Mouse (Mus musculus) testis, adult 2 months (tissue): ENCODE measurements around the gene Phf2. TPM values are rescaled to one million over a fixed set of nuclear protein-coding genes. Genes with fewer than 3 reads are reported as not detected.
A peak's percentile ranks its signal among the peaks of the same experiment; 100 is the strongest.

Source experiments
- H3K27ac ChIP-seq: fragments of 200-500 bp; 2 replicates; pipeline ENCODE4 v1.5.1; 2012; ENCODE audit warnings: low read depth, low read length; ENCODE audit not compliant: control insufficient read depth, insufficient read depth
- H3K27me3 ChIP-seq: fragments of 200-500 bp; 2 replicates; pipeline ENCODE4 v1.6.1; 2012; ENCODE audit warnings: mild to moderate bottlenecking, low read length, moderate library complexity; ENCODE audit not compliant: control insufficient read depth, insufficient read depth
- H3K36me3 ChIP-seq: fragments of 200-500 bp; 2 replicates; pipeline ENCODE4 v1.6.1; 2012; ENCODE audit warnings: mild to moderate bottlenecking, low read length; ENCODE audit not compliant: control insufficient read depth, insufficient read depth
- H3K4me1 ChIP-seq: fragments of 200-500 bp; 2 replicates; pipeline ENCODE4 v1.6.1; 2012; ENCODE audit warnings: low read length; ENCODE audit not compliant: control insufficient read depth, insufficient read depth
- H3K4me3 ChIP-seq: fragments of 200-500 bp; 2 replicates; pipeline ENCODE4 v1.5.1; 2012; ENCODE audit warnings: low read depth, mild to moderate bottlenecking, low read length, moderate library complexity, mixed read lengths; ENCODE audit not compliant: control insufficient read depth
- CTCF ChIP-seq: fragments of 200-500 bp; IDR thresholded peaks from 2 replicates; pipeline ENCODE4 v1.5.1; 2012; ENCODE audit warnings: low read depth, mild to moderate bottlenecking, inconsistent platforms, low read length, moderate library complexity; ENCODE audit not compliant: control insufficient read depth, insufficient read depth, insufficient replicate concordance
- POLR2A ChIP-seq: fragments of 200-500 bp; IDR thresholded peaks from 2 replicates; pipeline ENCODE4 v1.6.1; 2012; ENCODE audit warnings: low read depth, mild to moderate bottlenecking, inconsistent platforms, low read length, moderate library complexity; ENCODE audit not compliant: control insufficient read depth
- polyA plus RNA-seq: library from polyadenylated mRNA; depleted of rRNA; stranded (reverse); fragments of >200 nt; gene quantifications from 2 replicates; pipeline ENCODE4 v1.2.3, GENCODE M21; 2012; rRNA removed

Phf2 gene
- polyA plus RNA-seq: 20.3 and 21.0 TPM in 2 replicates

DNA sequence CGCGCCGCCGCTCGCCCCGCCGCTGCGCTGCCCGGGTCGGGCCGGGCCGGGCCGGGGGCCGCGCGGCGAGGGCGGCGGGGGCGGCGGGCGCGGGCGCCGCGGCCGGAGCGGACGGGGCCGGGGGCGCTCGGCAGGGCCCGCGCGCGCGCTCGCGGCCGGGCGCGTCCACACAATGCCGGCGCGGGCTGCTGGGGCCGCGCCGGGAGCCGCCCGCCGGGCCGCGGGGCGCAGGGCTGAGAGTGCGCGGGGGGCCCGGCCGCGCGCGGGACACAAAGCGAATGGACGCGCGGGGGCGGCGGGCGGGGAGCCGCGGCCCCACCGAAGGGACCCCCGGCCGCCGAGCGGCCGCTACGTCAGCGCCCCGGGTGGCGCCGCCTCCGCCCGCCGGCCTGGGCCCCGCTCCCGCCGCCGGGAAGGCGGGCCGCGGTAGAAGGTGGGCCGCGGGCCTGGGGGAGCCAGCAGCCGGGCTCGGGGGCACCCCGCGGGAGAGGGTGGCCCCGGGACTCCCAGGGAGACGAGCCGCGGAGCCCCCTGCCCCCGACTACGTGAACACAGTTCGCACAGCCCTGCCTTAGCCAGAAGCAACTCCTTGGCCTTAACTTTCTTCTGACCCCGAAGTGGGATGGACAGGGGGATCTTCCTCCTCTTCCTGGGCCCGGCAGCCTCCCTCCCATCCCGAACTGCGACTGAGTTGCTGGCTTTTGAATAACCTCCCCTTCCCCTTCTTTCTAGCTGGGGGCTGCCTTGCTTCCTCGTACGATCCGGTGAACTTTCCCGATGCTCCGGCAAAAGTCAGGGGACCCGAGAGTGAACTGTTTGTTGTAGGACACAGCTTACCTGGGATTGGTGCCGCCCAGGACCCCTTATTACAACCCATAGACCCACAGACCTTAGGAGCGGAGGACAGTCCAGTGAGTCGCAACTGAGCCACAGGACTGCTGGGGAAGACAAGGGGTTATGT is at the start of gene Phf2:
Gene Phf2 (minus strand): TSS at position 349 of the 961 bp plus-strand sequence.
- H3K27ac ChIP-seq: 0 out of 2 replicates have a peak within 1 kb of the TSS, but pooled peaks have one; percentile 7
- H3K27me3 ChIP-seq: no peaks in the 10 kb centered on the region
- H3K4me3 ChIP-seq: peak within 1 kb of the TSS; percentile 89
- TF ChIP-seq POLR2A (no peak), CTCF (no peak)
- H3K4me1 ChIP-seq: peaks cover 10% of the 10 kb centered on the region
- H3K36me3 ChIP-seq: no peaks in the 10 kb centered on the region

DNA sequence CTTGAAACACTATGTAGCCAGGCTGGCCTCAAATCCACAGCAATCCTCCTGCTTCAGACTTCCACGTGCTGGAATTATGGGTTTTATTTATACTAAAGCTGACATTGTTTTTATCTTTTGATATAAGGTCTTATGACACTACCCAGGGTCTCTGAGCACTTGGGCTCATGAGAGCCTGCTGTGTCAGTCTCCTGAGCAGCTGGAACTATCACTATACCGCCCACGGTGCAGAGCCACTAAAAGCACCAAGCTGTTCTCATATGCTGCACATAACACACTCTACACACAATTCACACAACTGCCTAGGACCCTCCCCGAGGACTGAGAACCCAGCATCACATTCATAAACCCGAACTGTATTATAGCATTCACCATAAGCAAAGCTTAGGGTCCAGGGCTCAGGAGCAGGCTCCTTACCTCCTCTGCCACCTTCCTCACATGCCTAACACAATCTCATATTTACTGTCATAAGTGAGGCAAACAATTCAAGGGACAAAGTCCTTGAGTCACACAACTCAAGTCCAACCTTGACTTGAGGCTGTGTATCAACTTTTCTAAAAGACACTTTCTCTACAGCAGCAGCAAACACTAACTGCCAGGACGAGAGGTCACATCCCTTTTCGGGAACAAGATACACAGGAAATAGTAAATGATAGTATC is 49.0 kb upstream of the Phf2 start:
- Histone ChIP-seq H3K4me3 (no peak overlapping the region), H3K27me3 (no peaks in the 10 kb centered on the region), H3K4me1 (no peaks in the 10 kb centered on the region), H3K36me3 (no peaks in the 10 kb centered on the region; the same call in 1 of the 2 replicates), H3K27ac (no peak overlapping the region)
- TF ChIP-seq POLR2A (no peak), CTCF (no peak)

GRCm38 (mm10) chr13:48917113-48917599 is 46.2 kb upstream of the Phf2 start:
- Histone ChIP-seq H3K27ac (no peak overlapping the region), H3K36me3 (peaks cover 1% of the 10 kb centered on the region; the same call in 1 of the 2 replicates), H3K4me1 (no peaks in the 10 kb centered on the region), H3K4me3 (no peak overlapping the region), H3K27me3 (no peaks in the 10 kb centered on the region)
- no peak for TF ChIP-seq CTCF
- no peak for TF ChIP-seq POLR2A

DNA sequence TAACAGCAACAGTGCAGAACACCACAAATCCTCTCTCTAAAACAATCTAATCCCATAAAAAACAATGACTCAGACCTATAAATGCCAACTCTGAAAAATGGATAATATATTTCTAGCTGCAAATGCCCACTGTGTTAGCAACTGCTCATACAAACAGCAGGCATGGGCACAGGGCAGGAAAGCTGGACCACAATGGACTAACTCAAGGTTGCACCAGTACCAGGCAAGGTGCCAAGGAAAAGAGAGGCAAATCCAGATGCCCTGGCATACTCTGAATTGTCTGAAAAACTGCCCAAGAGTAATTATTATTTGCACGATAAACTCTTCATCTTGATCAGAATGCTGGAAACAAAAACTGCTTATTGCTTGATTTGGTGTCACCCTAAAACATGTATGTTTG is 42.8 kb upstream of the Phf2 start:
- peaks cover 1% of the 10 kb centered on the region; the same call in 1 of the 2 replicates for H3K36me3 ChIP-seq
- no peak overlapping the region for H3K4me3 ChIP-seq
- H3K27me3 ChIP-seq: no peaks in the 10 kb centered on the region
- H3K27ac ChIP-seq: no peak overlapping the region
- TF ChIP-seq POLR2A: no peak
- no peak for TF ChIP-seq CTCF
- peaks cover 6% of the 10 kb centered on the region; the same call in 1 of the 2 replicates for H3K4me1 ChIP-seq

DNA sequence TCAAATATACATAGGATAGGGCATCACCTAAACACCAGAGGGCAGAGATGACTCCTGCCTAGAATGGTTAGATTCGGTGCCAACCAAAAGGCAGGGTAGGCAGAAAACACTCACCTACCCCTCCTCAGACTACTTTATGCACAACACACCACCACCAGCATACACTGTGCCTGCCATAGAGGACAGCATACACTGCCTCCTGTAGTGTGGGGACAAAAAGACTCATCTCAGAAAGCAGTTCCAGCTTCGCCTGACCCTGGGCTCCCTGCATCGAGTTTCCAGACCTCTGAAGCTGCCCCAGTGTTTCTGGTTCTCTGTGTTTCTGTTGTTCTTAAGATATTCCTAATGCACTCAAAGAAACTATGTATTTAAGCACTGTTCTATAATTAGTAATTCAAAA is 42.2 kb upstream of the Phf2 start:
- Histone ChIP-seq H3K4me3 (no peak overlapping the region), H3K36me3 (peaks cover 1% of the 10 kb centered on the region; the same call in 1 of the 2 replicates), H3K4me1 (peaks cover 6% of the 10 kb centered on the region; the same call in 1 of the 2 replicates), H3K27me3 (no peaks in the 10 kb centered on the region), H3K27ac (no peak overlapping the region)
- TF ChIP-seq POLR2A (no peak), CTCF (no peak)

DNA sequence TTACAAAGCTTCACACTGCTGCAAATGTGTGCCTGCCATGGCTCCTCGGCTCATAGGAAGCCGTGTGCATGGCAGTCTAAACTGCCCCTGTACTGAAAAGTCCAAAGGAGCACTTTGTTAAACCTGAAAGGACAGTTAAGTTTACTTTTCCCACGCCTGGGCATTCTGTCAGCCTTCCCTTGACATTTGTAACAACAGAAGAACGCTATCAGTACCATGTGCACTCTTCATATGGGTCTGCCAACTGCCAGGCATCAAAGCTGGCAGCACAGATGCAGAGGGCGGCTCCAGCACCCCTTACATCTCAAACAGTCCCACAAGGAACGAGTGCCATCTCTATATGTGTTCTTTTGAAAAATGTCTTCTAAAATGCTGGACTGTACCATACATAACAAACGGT is 40.5 kb upstream of the Phf2 start:
- Histone ChIP-seq H3K27ac (no peak overlapping the region), H3K36me3 (peaks cover 1% of the 10 kb centered on the region; the same call in 1 of the 2 replicates), H3K4me1 (peaks cover 6% of the 10 kb centered on the region; the same call in 1 of the 2 replicates), H3K4me3 (no peak overlapping the region), H3K27me3 (no peaks in the 10 kb centered on the region)
- no peak for TF ChIP-seq CTCF

DNA sequence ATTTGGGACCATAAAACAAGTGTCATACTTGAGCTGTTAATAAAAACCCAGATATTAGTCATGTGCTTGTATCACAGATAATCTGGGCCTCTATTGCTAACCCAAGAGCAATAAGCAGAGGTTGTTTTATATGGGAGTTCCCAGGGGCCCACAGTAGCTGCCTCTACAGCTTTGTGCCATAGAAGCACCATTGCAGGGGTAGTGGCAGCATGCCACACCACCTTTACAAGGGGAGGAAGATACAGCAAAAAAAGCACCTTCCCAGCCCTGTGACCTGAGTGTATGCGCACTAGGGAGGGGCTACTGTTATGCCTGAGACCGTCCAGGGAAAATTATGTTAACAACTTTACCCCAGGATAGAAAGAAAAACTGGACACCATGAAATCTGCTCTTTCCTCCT is 34.5 kb upstream of the Phf2 start:
- no peaks in the 10 kb centered on the region for H3K27me3 ChIP-seq
- TF ChIP-seq POLR2A (no peak), CTCF (no peak)
- H3K27ac ChIP-seq: no peak overlapping the region
- H3K4me1 ChIP-seq: peaks cover 6% of the 10 kb centered on the region; the same call in 1 of the 2 replicates
- H3K4me3 ChIP-seq: no peak overlapping the region
- H3K36me3 ChIP-seq: no peaks in the 10 kb centered on the region; the same call in 1 of the 2 replicates
